Mouse (Mus musculus) intestine, postnatal 0 days (tissue): ENCODE data around the gene Zfp473. TPM values are rescaled to one million over a fixed set of nuclear protein-coding genes. Genes with fewer than 3 reads are reported as not detected.

Experiments used
- ATAC-seq: fragments of 200-750 bp; cut with Nextera tagmentation; 2 replicates; pipeline ENCODE4 v1.8.0; 2017; ENCODE audit warnings: mild to moderate bottlenecking, moderate TSS enrichment, moderate library complexity
- H3K27ac ChIP-seq: fragments of 300-500 bp; sonication (generic); 2 replicates; pipeline ENCODE4 v1.5.1; 2014; ENCODE audit warnings: mild to moderate bottlenecking, low read depth, low read length, moderate library complexity
- H3K27me3 ChIP-seq: fragments of 300-500 bp; sonication (generic); replicated peaks from 2 replicates; pipeline ENCODE4 v1.6.1; 2014; ENCODE audit warnings: low read length, mixed read lengths; ENCODE audit not compliant: control insufficient read depth, insufficient read depth
- H3K36me3 ChIP-seq: fragments of 300-500 bp; sonication (generic); 2 replicates; pipeline ENCODE4 v1.6.1; 2014; ENCODE audit warnings: mild to moderate bottlenecking, moderate library complexity; ENCODE audit not compliant: control insufficient read depth, insufficient read depth
- H3K4me1 ChIP-seq: fragments of 300-500 bp; sonication (generic); replicated peaks from 2 replicates; pipeline ENCODE4 v1.6.1; 2014; ENCODE audit warnings: antibody characterized with exemption, low read length, mixed read lengths; ENCODE audit not compliant: control insufficient read depth, insufficient read depth
- H3K4me2 ChIP-seq: fragments of 300-500 bp; sonication (generic); replicated peaks from 2 replicates; pipeline ENCODE4 v1.6.1; 2014; ENCODE audit warnings: low read depth, mild to moderate bottlenecking, moderate library complexity
- H3K4me3 ChIP-seq: fragments of 300-500 bp; sonication (generic); 2 replicates; pipeline ENCODE4 v1.5.1; 2014; ENCODE audit warnings: low read depth, low read length
- H3K9ac ChIP-seq: fragments of 300-500 bp; sonication (generic); 2 replicates; pipeline ENCODE4 v1.6.1; 2014; ENCODE audit warnings: mild to moderate bottlenecking, low read depth, low read length
- H3K9me3 ChIP-seq: fragments of 300-500 bp; sonication (generic); 2 replicates; pipeline ENCODE4 v1.6.1; 2016; ENCODE audit warnings: mixed run types; ENCODE audit not compliant: control insufficient read depth
- CTCF ChIP-seq: sonication (generic); IDR thresholded peaks from 2 replicates; pipeline ENCODE4 v1.5.1; 2016; ENCODE audit warnings: low read depth, mild to moderate bottlenecking, control low read depth, antibody characterized with exemption, moderate library complexity
- WGBS: fragments of 180-500 bp; shearing (Covaris S2); extraction: QIAGEN DNeasy Blood & Tissue Kit; methylation state at CpG from one replicate; pipeline ENCODE4 v1.1.7; 2014; 5-methylcytosine and 5-hydroxymethylcytosine counted together
- polyA plus RNA-seq: library from polyadenylated mRNA; unstranded; fragments of >200 nt; fragmentation: Nextera tagmentation; extraction: Ambion mirVana; gene quantifications from 2 replicates; pipeline ENCODE4 v1.2.1, GENCODE M21; 2015

Zfp473 gene
- polyA plus RNA-seq, 1 experiment from 2014 or later: 0.26 TPM

- no peak for TF ChIP-seq CTCF
- Histone ChIP-seq H3K9ac (no peak overlapping the region), H3K4me1 (no peaks in the 10 kb centered on the region), H3K9me3 (no peaks in the 10 kb centered on the region), H3K4me2 (no peak overlapping the region), H3K36me3 (peaks cover 82% of the 10 kb centered on the region), H3K4me3 (no peak overlapping the region), H3K27me3 (no peaks in the 10 kb centered on the region), H3K27ac (no peak overlapping the region)
- WGBS: 91% methylated on average over 8 of the region's 8 CpGs
- no peak for ATAC-seq
Observed at GRCm38 (mm10) chr7:44772591-44773204, 21.8 kb upstream of the Zfp473 start.

GRCm38 (mm10) chr7:44770046-44770578 lies 19.3 kb upstream of the Zfp473 start:
- WGBS: 17% methylated on average over 6 of the region's 6 CpGs

GRCm38 (mm10) chr7:44768129-44768528 lies 17.3 kb upstream of the Zfp473 start:
- Histone ChIP-seq H3K9me3 (no peaks in the 10 kb centered on the region), H3K9ac (no peak overlapping the region), H3K4me2 (no peak overlapping the region), H3K36me3 (peaks cover 91% of the 10 kb centered on the region), H3K4me3 (no peak overlapping the region), H3K27ac (no peak overlapping the region), H3K27me3 (no peaks in the 10 kb centered on the region), H3K4me1 (no peaks in the 10 kb centered on the region)
- ATAC-seq: no peak
- 84% methylated on average over 5 of the region's 5 CpGs for WGBS
- TF ChIP-seq CTCF: no peak

More at GRCm38 (mm10) chr7:44770046-44770578, 19.3 kb upstream of the Zfp473 start:
- H3K27ac ChIP-seq: no peak overlapping the region
- H3K9me3 ChIP-seq: no peaks in the 10 kb centered on the region
- no peaks in the 10 kb centered on the region for H3K27me3 ChIP-seq
- peak; percentile 25 for ATAC-seq
- no peak overlapping the region for H3K4me2 ChIP-seq
- peak; percentile 34 for TF ChIP-seq CTCF
- no peak overlapping the region for H3K9ac ChIP-seq
- H3K4me3 ChIP-seq: no peak overlapping the region
- H3K36me3 ChIP-seq: peaks cover 86% of the 10 kb centered on the region
- H3K4me1 ChIP-seq: no peaks in the 10 kb centered on the region

GRCm38 (mm10) chr7:44760366-44760765 lies 9.5 kb upstream of the Zfp473 start:
- Histone ChIP-seq H3K9me3 (no peaks in the 10 kb centered on the region), H3K4me1 (no peaks in the 10 kb centered on the region), H3K27me3 (no peaks in the 10 kb centered on the region), H3K4me3 (no peak overlapping the region), H3K27ac (no peak overlapping the region), H3K9ac (no peak overlapping the region), H3K36me3 (peaks cover 87% of the 10 kb centered on the region), H3K4me2 (no peak overlapping the region)
- no peak for TF ChIP-seq CTCF
- ATAC-seq: no peak

- Histone ChIP-seq H3K36me3 (peaks cover 91% of the 10 kb centered on the region), H3K9me3 (no peaks in the 10 kb centered on the region), H3K9ac (no peak overlapping the region), H3K4me1 (no peaks in the 10 kb centered on the region), H3K4me3 (no peak overlapping the region), H3K4me2 (no peak overlapping the region), H3K27me3 (no peaks in the 10 kb centered on the region), H3K27ac (no peak overlapping the region)
- WGBS: 86% methylated on average over 2 of the region's 2 CpGs
- no peak for ATAC-seq
- TF ChIP-seq CTCF: no peak
Observed at GRCm38 (mm10) chr7:44757164-44757563, 6.3 kb upstream of the Zfp473 start.

GRCm38 (mm10) chr7:44748101-44749044 lies 2.5 kb downstream of the Zfp473 start, which contains the start of gene Vrk3:
Gene Vrk3 (plus strand): TSS chr7:44748413.
- Histone ChIP-seq H3K9me3 (no peaks in the 10 kb centered on the region), H3K4me3 (peak within 1 kb of the TSS; percentile 49), H3K9ac (peak within 1 kb of the TSS; percentile 50), H3K4me2 (peak within 1 kb of the TSS; percentile 73), H3K4me1 (peaks cover 5% of the 10 kb centered on the region; the same call in 1 of the 2 replicates), H3K27me3 (no peaks in the 10 kb centered on the region), H3K36me3 (peaks cover 13% of the 10 kb centered on the region), H3K27ac (peak within 1 kb of the TSS; percentile 79)
- ATAC-seq: peak; percentile 98
- under 1% methylated on average over 44 of the region's 44 CpGs for WGBS
- TF ChIP-seq CTCF: no peak
